Mouse (Mus musculus) cerebellum, postnatal 10 days (tissue): Measurements from ENCODE around the gene Nap1l4.

Experiments used
- DNase-seq, 2 experiments: peaks; one replicate each; pipeline ENCODE4 v3.0.0; 2021; ENCODE audit warnings: mixed read lengths in 2 of 2

Nap1l4 gene

GRCm38 (mm10) chr7:143514416-143514768 lies 34.5 kb downstream of the Nap1l4 start:
- DNase-seq, result no peak

GRCm38 (mm10) chr7:143513763-143514415 lies 35.0 kb downstream of the Nap1l4 start:
- no peak for DNase-seq

GRCm38 (mm10) chr7:143511335-143511712 lies 37.6 kb downstream of the Nap1l4 start:
- no peak for DNase-seq

GRCm38 (mm10) chr7:143510593-143511334 lies 38.1 kb downstream of the Nap1l4 start:
- DNase-seq, result no peak

GRCm38 (mm10) chr7:143509566-143509965 lies 39.3 kb downstream of the Nap1l4 start:
- DNase-seq, result no peak

GRCm38 (mm10) chr7:143506675-143507074 lies 42.2 kb downstream of the Nap1l4 start:
- DNase-seq, result peak; percentile 74 to 82

- DNase-seq, result no peak
Measured at GRCm38 (mm10) chr7:143506271-143506670, 42.6 kb downstream of the Nap1l4 start.

GRCm38 (mm10) chr7:143505823-143506222 lies 43.1 kb downstream of the Nap1l4 start:
- DNase-seq, result peak; percentile 87 to 89

GRCm38 (mm10) chr7:143505411-143505810 lies 43.5 kb downstream of the Nap1l4 start:
- DNase-seq, result no peak

GRCm38 (mm10) chr7:143503926-143504325 lies 45.0 kb downstream of the Nap1l4 start:
- DNase-seq, result no peak

GRCm38 (mm10) chr7:143502418-143503200 lies 46.3 kb downstream of the Nap1l4 start, which contains the start of gene Phlda2:
TSS of gene Phlda2 (minus strand) at chr7:143503150.
- peak in 1 of 2 experiments; percentile 30 for DNase-seq

- DNase-seq, result peak; percentile 65 to 67
Measured at GRCm38 (mm10) chr7:143501643-143502417, 47.1 kb downstream of the Nap1l4 start.

GRCm38 (mm10) chr7:143500912-143501311 lies 48.0 kb downstream of the Nap1l4 start:
- DNase-seq, result no peak

GRCm38 (mm10) chr7:143498584-143498983 lies 50.3 kb downstream of the Nap1l4 start:
- DNase-seq, result no peak

- no peak for DNase-seq
Measured at GRCm38 (mm10) chr7:143495104-143495961, 53.6 kb downstream of the Nap1l4 start.

- DNase-seq, result no peak
Measured at GRCm38 (mm10) chr7:143493616-143494126, 55.2 kb downstream of the Nap1l4 start.

- no peak for DNase-seq
Measured at GRCm38 (mm10) chr7:143489735-143490134, 59.2 kb downstream of the Nap1l4 start.

GRCm38 (mm10) chr7:143482541-143482940 lies 66.4 kb downstream of the Nap1l4 start:
- DNase-seq, result no peak

- no peak for DNase-seq
Measured at GRCm38 (mm10) chr7:143481806-143482387, 67.0 kb downstream of the Nap1l4 start.

- DNase-seq, result peak; percentile 74 to 79
Measured at GRCm38 (mm10) chr7:143480498-143480897, 68.4 kb downstream of the Nap1l4 start.

- no peak for DNase-seq
Measured at GRCm38 (mm10) chr7:143477800-143478199, 71.1 kb downstream of the Nap1l4 start.
